Mouse (Mus musculus) megakaryocyte, embryonic 14.5 days (primary cell): Measurements from ENCODE around the gene Apoe.

ENCODE experiments used
- FLI1 ChIP-seq: IDR thresholded peaks from 2 replicates; pipeline ENCODE4 v1.6.1; 2012; ENCODE audit warnings: low read length, inconsistent platforms, mixed read lengths
- GATA1 ChIP-seq: IDR thresholded peaks from 3 replicates; pipeline ENCODE4 v1.6.1; 2012; ENCODE audit warnings: mixed read lengths, low read length, inconsistent platforms, borderline replicate concordance

- TF ChIP-seq GATA1 (no peak), FLI1 (no peak)
These were observed 33.8 kb downstream of the Apoe start, which contains the start of gene Clptm1 for GRCm38 (mm10) chr7:19664955-19665841.
